Mouse (Mus musculus) G1E (cell line): ENCODE results near the gene Cnot6l. TPM values are rescaled to one million over a fixed set of nuclear protein-coding genes. Genes with fewer than 3 reads are reported as not detected.

Experiments used
- ATAC-seq: 2 replicates; pipeline ENCODE4 v1.8.0; 2016; ENCODE audit warnings: mild to moderate bottlenecking; ENCODE audit not compliant: insufficient number of reproducible peaks, poor library complexity, low FRiP score, severe bottlenecking; ENCODE audit errors: extremely low read depth
- DNase-seq: peaks from one replicate; pipeline ENCODE4 v3.0.0; 2012; ENCODE audit warnings: low spot score
- H3K27me3 ChIP-seq: 2 replicates; pipeline ENCODE4 v1.6.1; 2012; ENCODE audit warnings: mild to moderate bottlenecking, low read length, inconsistent platforms; ENCODE audit not compliant: insufficient read depth
- H3K36me3 ChIP-seq: replicated peaks from 2 replicates; pipeline ENCODE3; 2012; ENCODE audit warnings: mild to moderate bottlenecking, inconsistent platforms
- H3K4me1 ChIP-seq: 2 replicates; pipeline ENCODE4 v1.6.1; 2012; ENCODE audit warnings: low read depth, low read length, inconsistent platforms, mixed read lengths; ENCODE audit not compliant: insufficient read depth
- H3K4me3 ChIP-seq: 2 replicates; pipeline ENCODE4 v1.5.1; 2012; ENCODE audit warnings: low read depth, mild to moderate bottlenecking, inconsistent platforms, low read length, moderate library complexity, mixed read lengths
- H3K9me3 ChIP-seq: replicated peaks from 2 replicates; pipeline ENCODE4 v1.6.1; 2012; ENCODE audit warnings: inconsistent platforms
- CTCF ChIP-seq: IDR thresholded peaks from 2 replicates; pipeline ENCODE4 v1.5.1; 2012; ENCODE audit warnings: low read depth, low read length, inconsistent platforms, mixed read lengths
- GATA1 ChIP-seq: IDR thresholded peaks from 2 replicates; pipeline ENCODE4 v1.6.1; 2012; ENCODE audit warnings: borderline replicate concordance, low read length, inconsistent platforms, mixed read lengths
- GATA2 ChIP-seq: IDR thresholded peaks from 2 replicates; pipeline ENCODE4 v1.6.1; 2012; ENCODE audit warnings: low read depth, low read length, inconsistent platforms, borderline replicate concordance
- POLR2AphosphoS5 ChIP-seq: IDR thresholded peaks from 2 replicates; pipeline ENCODE4 v1.6.1; 2012; ENCODE audit warnings: low read depth, low read length, inconsistent platforms; ENCODE audit not compliant: insufficient replicate concordance
- TAL1 ChIP-seq: conservative IDR thresholded peaks from 2 replicates; pipeline ENCODE4 v1.6.1; 2012; ENCODE audit warnings: low read depth, low read length, inconsistent platforms, mixed read lengths
- polyA plus RNA-seq: library from polyadenylated mRNA; stranded (reverse); fragments of >175 nt; gene quantifications from 2 replicates; pipeline ENCODE4 v1.2.3, GENCODE M21; 2012
- total RNA-seq, 2 experiments: library from RNA; stranded (forward) in 1 of 2; stranded (reverse) in 1 of 2; fragments of 200-1000 nt in 1 of 2; fragments of >200 nt in 1 of 2; fragmentation: Nextera tagmentation in 1 of 2; gene quantifications; 2 replicates each; pipeline ENCODE4 v1.2.3; 2014 to 2017

Gene Cnot6l
- total and polyA plus RNA-seq, 3 experiments: 6.8 to 190 (median 141) TPM

- no peak for ATAC-seq
- Histone ChIP-seq H3K4me3 (no peak overlapping the region), H3K36me3 (no peaks in the 10 kb centered on the region), H3K27me3 (no peaks in the 10 kb centered on the region), H3K9me3 (peaks cover 8% of the 10 kb centered on the region), H3K4me1 (peaks cover 17% of the 10 kb centered on the region)
- DNase-seq: no peak
- TF ChIP-seq CTCF (no peak), GATA2 (no peak), TAL1 (no peak), GATA1 (no peak), POLR2AphosphoS5 (no peak)
Observed at GRCm38 (mm10) chr5:96166761-96167160, 2.8 kb upstream of the Cnot6l start.

GRCm38 (mm10) chr5:96163396-96164020 lies 463 bp downstream of the Cnot6l start:
- peak overlapping the region; percentile 97 for H3K4me3 ChIP-seq
- no peaks in the 10 kb centered on the region for H3K27me3 ChIP-seq
- peaks cover 2% of the 10 kb centered on the region for H3K36me3 ChIP-seq
- peaks cover 21% of the 10 kb centered on the region for H3K4me1 ChIP-seq
- TF ChIP-seq GATA2 (no peak), POLR2AphosphoS5 (no peak), GATA1 (no peak), CTCF (no peak), TAL1 (no peak)
- peaks cover 8% of the 10 kb centered on the region for H3K9me3 ChIP-seq
- ATAC-seq (no peak), DNase-seq (no peak)

GRCm38 (mm10) chr5:96162399-96163331 lies 1.3 kb downstream of the Cnot6l start:
- peak; percentile 91 for DNase-seq
- no peaks in the 10 kb centered on the region for H3K27me3 ChIP-seq
- TF ChIP-seq CTCF (no peak), GATA2 (no peak), TAL1 (no peak), GATA1 (no peak), POLR2AphosphoS5 (no peak; the same call in 1 of the 2 replicates)
- ATAC-seq: peak; percentile 75
- H3K4me1 ChIP-seq: peaks cover 26% of the 10 kb centered on the region
- peaks cover 8% of the 10 kb centered on the region for H3K9me3 ChIP-seq
- H3K4me3 ChIP-seq: peak overlapping the region; percentile 97
- H3K36me3 ChIP-seq: peaks cover 2% of the 10 kb centered on the region

GRCm38 (mm10) chr5:96161578-96162398 lies 2.2 kb downstream of the Cnot6l start:
- Histone ChIP-seq H3K36me3 (peaks cover 2% of the 10 kb centered on the region), H3K4me3 (peak overlapping the region; percentile 97), H3K4me1 (peaks cover 30% of the 10 kb centered on the region), H3K27me3 (no peaks in the 10 kb centered on the region), H3K9me3 (peaks cover 6% of the 10 kb centered on the region)
- ATAC-seq (no peak), DNase-seq (peak; percentile 30)
- TF ChIP-seq GATA1: no peak
- no peak for TF ChIP-seq CTCF
- TF ChIP-seq POLR2AphosphoS5: no peak

- DNase-seq: no peak
- no peak for ATAC-seq
- TF ChIP-seq CTCF (no peak), TAL1 (no peak), GATA1 (no peak), GATA2 (no peak), POLR2AphosphoS5 (no peak)
- no peaks in the 10 kb centered on the region for H3K27me3 ChIP-seq
- peaks cover 28% of the 10 kb centered on the region for H3K4me1 ChIP-seq
- H3K9me3 ChIP-seq: peaks cover under 1% of the 10 kb centered on the region
- peaks cover 2% of the 10 kb centered on the region for H3K36me3 ChIP-seq
- H3K4me3 ChIP-seq: peak overlapping the region; percentile 97
Observed at GRCm38 (mm10) chr5:96161263-96161577, 2.8 kb downstream of the Cnot6l start.

GRCm38 (mm10) chr5:96160467-96161262 lies 3.3 kb downstream of the Cnot6l start:
- ATAC-seq: peak; percentile 52

More at GRCm38 (mm10) chr5:96160467-96161262, 3.3 kb downstream of the Cnot6l start:
- TF ChIP-seq TAL1 (no peak), CTCF (no peak), GATA1 (no peak), GATA2 (no peak), POLR2AphosphoS5 (no peak)
- H3K4me1 ChIP-seq: peaks cover 28% of the 10 kb centered on the region
- H3K9me3 ChIP-seq: no peaks in the 10 kb centered on the region
- DNase-seq: peak; percentile 50
- H3K4me3 ChIP-seq: peak overlapping the region; percentile 97
- peaks cover 2% of the 10 kb centered on the region for H3K36me3 ChIP-seq
- no peaks in the 10 kb centered on the region for H3K27me3 ChIP-seq
